Mouse (Mus musculus): Measurements from ENCODE around the gene Hipk4. TPM values are rescaled to one million over a fixed set of nuclear protein-coding genes. Genes with fewer than 3 reads are reported as not detected.
A peak's percentile ranks its signal among the peaks of the same experiment; 100 is the strongest.

Gene Hipk4
- polyA plus RNA-seq, 1 experiment from 2014 or later = 0.57 TPM

DNA sequence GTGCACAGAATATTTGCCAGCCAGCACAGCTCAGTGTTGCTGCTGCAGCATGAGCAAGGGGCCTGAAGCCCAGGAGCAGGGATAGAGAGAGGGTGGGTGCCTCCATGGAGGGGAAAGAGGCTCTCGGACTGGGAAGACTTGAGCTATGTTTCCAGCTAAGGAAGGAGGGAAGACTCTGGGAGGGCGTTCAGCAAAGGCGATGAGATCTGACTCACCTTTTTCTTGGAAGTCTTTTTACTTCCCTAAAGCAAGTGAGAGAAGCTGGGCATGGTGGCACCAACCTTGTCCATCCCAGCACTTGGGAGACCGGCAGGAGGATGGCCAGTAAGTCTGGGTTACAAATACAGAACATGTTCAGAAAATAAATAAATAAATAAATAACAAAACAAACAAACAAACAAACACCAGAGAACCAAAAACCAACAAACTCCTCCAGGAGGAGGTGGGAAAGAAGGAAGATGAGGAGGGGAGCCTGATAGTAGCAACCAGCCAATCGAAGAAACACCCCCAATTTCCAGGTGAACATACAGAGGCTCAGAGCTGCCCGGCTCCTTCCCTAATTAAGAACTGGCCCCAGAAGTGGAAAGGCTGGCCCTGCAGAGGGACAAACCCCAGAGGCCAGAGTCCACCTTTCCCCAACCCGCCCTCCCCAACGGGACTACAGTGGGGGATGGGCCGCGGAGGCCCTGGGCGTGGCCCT is 42.0 kb upstream of the Hipk4 start:
- peaks cover 12% of the 10 kb centered on the region for H3K4me1 ChIP-seq (ENCODE audit: control insufficient read depth, insufficient read depth, low read length)
- H3K27me3 ChIP-seq (ENCODE audit: control insufficient read depth, insufficient read depth, low read length) = no peaks in the 10 kb centered on the region
- H3K9ac ChIP-seq (ENCODE audit: low read depth, low read length) = peak overlapping the region; percentile 78; the same call in 1 of the 2 replicates
- peak overlapping the region; percentile 38 for H3K4me3 ChIP-seq (ENCODE audit: low read depth, low read length)
- peak overlapping the region; percentile 86 for H3K27ac ChIP-seq (ENCODE audit: low read depth, low read length)
- H3K36me3 ChIP-seq (ENCODE audit: control insufficient read depth, insufficient read depth, low read length) = peaks cover 4% of the 10 kb centered on the region; the same call in 1 of the 2 replicates
- H3K4me2 ChIP-seq = peak overlapping the region; percentile 71
- no peak for ATAC-seq (replicated peaks; ENCODE audit: insufficient number of reproducible peaks, low FRiP score, low TSS enrichment)
- H3K9me3 ChIP-seq (replicated peaks; ENCODE audit: control insufficient read depth, low read length) = no peaks in the 10 kb centered on the region
- WGBS (ENCODE audit: insufficient replicate concordance) = 9% methylated on average over 11 of the region's 11 CpGs

DNA sequence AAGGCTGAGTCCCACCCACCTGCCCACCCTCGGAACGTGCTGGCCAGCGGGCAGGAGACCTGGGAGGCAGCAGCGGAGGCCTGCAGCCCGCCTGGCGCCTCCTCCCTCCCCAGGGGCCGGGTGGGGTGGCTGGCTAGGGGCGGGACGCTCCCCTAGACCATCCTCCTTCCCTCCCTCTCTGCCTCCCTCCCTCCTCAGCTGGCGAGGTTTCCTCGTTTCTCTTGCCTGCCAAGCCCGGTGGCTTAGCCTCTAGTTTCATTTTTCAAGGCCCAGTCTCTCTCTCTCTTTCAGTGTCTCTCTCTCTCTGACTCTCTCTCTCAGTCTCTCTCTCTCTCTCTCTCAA is 41.5 kb upstream of the Hipk4 start:
- H3K27ac ChIP-seq (ENCODE audit: low read depth, low read length) = peak overlapping the region; percentile 86
- 0% methylated on average over 10 of the region's 12 CpGs for WGBS (ENCODE audit: insufficient replicate concordance)
- H3K36me3 ChIP-seq (ENCODE audit: control insufficient read depth, insufficient read depth, low read length) = peaks cover 1% of the 10 kb centered on the region; the same call in 1 of the 2 replicates
- H3K4me2 ChIP-seq = peak overlapping the region; percentile 71
- no peaks in the 10 kb centered on the region for H3K9me3 ChIP-seq (replicated peaks; ENCODE audit: control insufficient read depth, low read length)
- H3K4me3 ChIP-seq (ENCODE audit: low read depth, low read length) = peak overlapping the region; percentile 38
- H3K9ac ChIP-seq (ENCODE audit: low read depth, low read length) = peak overlapping the region; percentile 78
- peaks cover 13% of the 10 kb centered on the region for H3K4me1 ChIP-seq (ENCODE audit: control insufficient read depth, insufficient read depth, low read length)
- no peaks in the 10 kb centered on the region for H3K27me3 ChIP-seq (ENCODE audit: control insufficient read depth, insufficient read depth, low read length)
- ATAC-seq (replicated peaks; ENCODE audit: insufficient number of reproducible peaks, low FRiP score, low TSS enrichment) = peak; percentile 96

DNA sequence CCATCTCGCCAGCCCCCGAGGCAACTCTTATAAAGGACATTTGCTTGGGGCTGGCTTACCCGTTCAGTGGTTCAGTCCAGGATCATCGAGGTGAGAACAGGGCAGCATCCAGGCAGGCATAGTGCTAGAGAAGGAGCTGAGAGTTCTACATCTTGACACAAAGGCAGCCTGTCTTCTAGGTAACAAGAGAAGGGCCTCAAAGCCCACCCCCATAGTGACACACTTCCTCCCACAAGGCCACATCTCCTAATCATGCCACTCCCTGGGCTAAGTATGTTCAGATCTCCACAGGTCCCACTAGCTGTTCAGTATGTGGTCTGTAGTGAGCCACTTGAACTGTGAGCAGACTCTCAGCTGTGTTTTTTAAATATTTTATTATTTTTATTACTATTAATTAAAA is 39.2 kb upstream of the Hipk4 start:
- Histone ChIP-seq H3K4me1 (ENCODE audit: control insufficient read depth, insufficient read depth, low read length) (peaks cover 20% of the 10 kb centered on the region), H3K4me2 (no peak overlapping the region), H3K36me3 (ENCODE audit: control insufficient read depth, insufficient read depth, low read length) (no peaks in the 10 kb centered on the region), H3K4me3 (ENCODE audit: low read depth, low read length) (no peak overlapping the region), H3K27me3 (ENCODE audit: control insufficient read depth, insufficient read depth, low read length) (no peaks in the 10 kb centered on the region), H3K9me3 (replicated peaks; ENCODE audit: control insufficient read depth, low read length) (no peaks in the 10 kb centered on the region), H3K9ac (ENCODE audit: low read depth, low read length) (no peak overlapping the region), H3K27ac (ENCODE audit: low read depth, low read length) (no peak overlapping the region)
- no peak for ATAC-seq (replicated peaks; ENCODE audit: insufficient number of reproducible peaks, low FRiP score, low TSS enrichment)
- WGBS (ENCODE audit: insufficient replicate concordance) = 90% methylated on average over 4 of the region's 4 CpGs

DNA sequence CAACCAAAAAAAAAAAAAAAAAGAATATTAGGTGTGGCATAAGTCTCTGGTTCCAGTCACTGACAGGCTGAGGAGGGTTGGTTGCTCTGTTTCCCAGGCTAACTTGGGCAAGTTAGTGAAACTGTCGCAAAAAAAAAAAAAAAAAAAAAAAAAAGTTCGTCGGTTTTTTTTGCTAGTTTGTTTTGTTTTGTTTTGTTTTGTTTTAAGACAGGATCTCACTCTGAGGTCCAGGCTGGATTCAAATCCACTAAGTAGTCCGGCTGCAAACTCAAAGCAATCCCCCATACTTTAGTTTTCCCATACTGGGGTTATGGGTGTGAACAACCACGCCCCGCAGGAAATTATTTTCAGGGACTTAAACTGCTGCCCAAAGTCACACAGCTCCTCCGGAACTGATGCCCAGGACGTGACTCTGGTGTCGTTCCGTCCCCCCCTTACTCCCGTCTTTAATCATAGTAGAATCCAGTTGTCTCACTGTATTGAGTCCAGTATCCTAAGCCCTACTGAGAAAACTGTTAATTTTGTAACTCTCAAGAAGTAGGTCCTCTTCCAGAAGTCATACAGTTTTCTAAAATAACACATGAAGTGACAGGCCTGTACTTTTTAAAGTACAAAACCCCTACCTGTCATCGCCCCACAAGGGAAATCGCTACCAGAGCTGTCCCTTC is 36.8 kb upstream of the Hipk4 start:
- no peaks in the 10 kb centered on the region for H3K27me3 ChIP-seq (ENCODE audit: control insufficient read depth, insufficient read depth, low read length)
- no peak for ATAC-seq (replicated peaks; ENCODE audit: insufficient number of reproducible peaks, low FRiP score, low TSS enrichment)
- peak overlapping the region; percentile 85 for H3K9ac ChIP-seq (ENCODE audit: low read depth, low read length)
- peak overlapping the region; percentile 87 for H3K4me3 ChIP-seq (ENCODE audit: low read depth, low read length)
- no peaks in the 10 kb centered on the region for H3K9me3 ChIP-seq (replicated peaks; ENCODE audit: control insufficient read depth, low read length)
- H3K36me3 ChIP-seq (ENCODE audit: control insufficient read depth, insufficient read depth, low read length) = 0 out of 2 replicates have a peak, but pooled peaks cover 5% of the 10 kb centered on the region
- H3K4me2 ChIP-seq = peak overlapping the region; percentile 83
- 6% methylated on average over 13 of the region's 13 CpGs for WGBS (ENCODE audit: insufficient replicate concordance)
- peaks cover 27% of the 10 kb centered on the region for H3K4me1 ChIP-seq (ENCODE audit: control insufficient read depth, insufficient read depth, low read length)
- peak overlapping the region; percentile 99 for H3K27ac ChIP-seq (ENCODE audit: low read depth, low read length)

DNA sequence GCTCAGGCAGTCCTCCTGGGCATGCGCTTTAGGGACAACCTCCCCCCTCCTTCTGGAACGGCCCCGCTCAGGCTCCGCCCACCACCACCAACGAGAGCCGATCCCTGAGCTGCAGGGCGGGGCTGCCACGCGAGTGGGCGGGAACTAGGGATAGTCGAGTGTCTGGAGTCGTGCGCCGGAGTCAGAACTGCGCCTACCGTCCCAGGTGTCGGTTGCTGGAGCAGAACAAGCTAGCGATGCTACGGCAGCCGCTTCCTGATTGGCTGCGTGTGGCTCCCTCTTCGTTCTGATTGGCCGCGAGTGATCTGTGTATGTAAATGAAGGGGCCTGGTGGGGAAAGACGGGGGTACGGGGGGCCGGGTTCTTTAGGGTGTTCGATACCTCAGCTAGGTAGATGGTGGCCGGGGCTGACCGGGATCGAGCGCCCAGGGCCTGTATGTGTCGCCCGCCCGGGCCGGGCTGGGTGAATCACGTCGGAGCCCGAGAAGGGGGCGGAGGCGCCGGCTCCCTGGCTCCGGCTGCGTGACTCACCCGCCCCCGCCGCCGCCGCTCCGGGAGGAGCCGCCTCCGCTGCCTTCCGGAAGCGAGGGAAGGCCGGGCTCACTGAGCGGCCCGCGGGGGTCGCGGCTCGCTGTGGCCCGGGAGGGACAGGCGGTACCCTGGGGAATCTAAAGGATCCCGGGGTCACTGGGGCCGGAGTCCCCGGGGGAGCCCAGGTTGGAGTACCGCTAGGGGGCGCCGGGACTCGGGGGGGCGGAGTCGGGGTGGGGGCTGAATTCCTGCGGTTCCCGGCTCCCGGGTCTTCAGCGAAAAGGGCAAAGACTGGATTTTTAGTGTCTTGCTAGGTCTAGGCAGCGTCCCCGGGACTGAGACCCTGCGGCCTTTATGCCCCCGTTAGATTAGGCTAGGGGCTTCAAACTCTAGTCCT is 36.0 kb upstream of the Hipk4 start, which contains the start of gene Sertad1:
TSS of gene Sertad1 (plus strand) at position 141 of the 928 bp plus-strand sequence.
- Histone ChIP-seq H3K36me3 (ENCODE audit: control insufficient read depth, insufficient read depth, low read length) (0 out of 2 replicates have a peak, but pooled peaks cover 5% of the 10 kb centered on the region), H3K4me2 (peak within 1 kb of the TSS; percentile 83), H3K9ac (ENCODE audit: low read depth, low read length) (peak within 1 kb of the TSS; percentile 85), H3K4me1 (ENCODE audit: control insufficient read depth, insufficient read depth, low read length) (peaks cover 32% of the 10 kb centered on the region), H3K27me3 (ENCODE audit: control insufficient read depth, insufficient read depth, low read length) (no peaks in the 10 kb centered on the region), H3K4me3 (ENCODE audit: low read depth, low read length) (peak within 1 kb of the TSS; percentile 87), H3K9me3 (replicated peaks; ENCODE audit: control insufficient read depth, low read length) (no peaks in the 10 kb centered on the region), H3K27ac (ENCODE audit: low read depth, low read length) (peak within 1 kb of the TSS; percentile 99)
- ATAC-seq (replicated peaks; ENCODE audit: insufficient number of reproducible peaks, low FRiP score, low TSS enrichment) = peak; percentile 87
- WGBS (ENCODE audit: insufficient replicate concordance) = under 1% methylated on average over 78 of the region's 80 CpGs

DNA sequence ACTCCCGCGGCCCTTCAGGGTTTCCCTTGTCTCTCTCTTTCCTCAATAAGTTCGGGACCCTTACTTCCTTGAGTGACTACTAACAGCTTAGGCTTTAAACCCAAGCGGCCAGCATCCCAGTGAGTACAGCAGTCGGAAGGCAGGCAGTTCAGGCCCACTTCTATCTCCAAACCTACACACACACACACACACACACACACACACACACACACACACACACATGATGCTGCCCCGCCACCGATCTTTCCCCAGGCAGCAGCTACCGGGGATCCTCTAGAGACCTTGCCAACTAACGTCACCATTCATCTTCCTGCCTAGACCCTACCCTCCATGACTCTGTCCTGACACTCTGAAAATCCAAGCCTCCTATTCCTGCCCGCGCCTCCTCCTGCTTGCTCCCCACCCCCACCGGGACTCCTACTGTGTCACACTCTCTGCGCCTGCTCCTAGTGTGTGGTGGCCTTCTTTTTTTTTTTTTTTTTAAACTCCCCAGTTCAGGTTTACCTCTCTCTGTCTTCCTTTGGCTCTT is 35.3 kb upstream of the Hipk4 start:
- peak overlapping the region; percentile 87 for H3K4me3 ChIP-seq (ENCODE audit: low read depth, low read length)
- H3K27me3 ChIP-seq (ENCODE audit: control insufficient read depth, insufficient read depth, low read length) = no peaks in the 10 kb centered on the region
- peak overlapping the region; percentile 83 for H3K4me2 ChIP-seq
- H3K9ac ChIP-seq (ENCODE audit: low read depth, low read length) = peak overlapping the region; percentile 85
- H3K36me3 ChIP-seq (ENCODE audit: control insufficient read depth, insufficient read depth, low read length) = 0 out of 2 replicates have a peak, but pooled peaks cover 5% of the 10 kb centered on the region
- peaks cover 32% of the 10 kb centered on the region for H3K4me1 ChIP-seq (ENCODE audit: control insufficient read depth, insufficient read depth, low read length)
- H3K9me3 ChIP-seq (replicated peaks; ENCODE audit: control insufficient read depth, low read length) = no peaks in the 10 kb centered on the region
- peak overlapping the region; percentile 99 for H3K27ac ChIP-seq (ENCODE audit: low read depth, low read length)
- 1% methylated on average over 13 of the region's 13 CpGs for WGBS (ENCODE audit: insufficient replicate concordance)
- ATAC-seq (replicated peaks; ENCODE audit: insufficient number of reproducible peaks, low FRiP score, low TSS enrichment) = no peak

DNA sequence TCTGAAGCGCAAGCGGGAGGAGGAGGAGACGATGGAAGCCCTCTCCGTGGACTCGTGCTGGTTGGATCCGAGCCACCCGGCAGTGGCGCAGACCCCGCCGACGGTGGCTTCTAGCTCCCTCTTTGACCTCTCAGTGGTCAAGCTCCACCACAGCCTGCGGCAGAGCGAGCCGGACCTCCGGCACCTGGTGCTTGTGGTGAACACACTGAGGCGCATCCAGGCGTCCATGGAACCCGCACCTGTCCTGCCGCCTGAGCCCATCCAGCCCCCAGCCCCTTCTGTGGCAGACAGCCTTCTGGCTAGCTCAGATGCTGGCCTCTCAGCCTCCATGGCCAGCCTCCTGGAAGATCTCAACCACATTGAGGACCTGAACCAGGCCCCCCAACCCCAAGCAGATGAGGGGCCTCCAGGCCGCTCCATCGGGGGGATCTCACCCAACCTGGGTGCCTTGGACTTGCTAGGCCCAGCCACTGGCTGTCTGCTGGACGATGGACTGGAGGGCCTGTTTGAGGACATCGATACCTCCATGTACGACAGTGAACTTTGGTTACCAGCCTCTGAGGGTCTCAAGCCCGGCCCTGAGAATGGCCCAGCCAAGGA is 33.7 kb upstream of the Hipk4 start:
- no peak for ATAC-seq (replicated peaks; ENCODE audit: insufficient number of reproducible peaks, low FRiP score, low TSS enrichment)
- no peaks in the 10 kb centered on the region for H3K27me3 ChIP-seq (ENCODE audit: control insufficient read depth, insufficient read depth, low read length)
- 0 out of 2 replicates have a peak overlapping the region, but pooled peaks have one; percentile 91 for H3K27ac ChIP-seq (ENCODE audit: low read depth, low read length)
- 91% methylated on average over 25 of the region's 25 CpGs for WGBS (ENCODE audit: insufficient replicate concordance)
- no peaks in the 10 kb centered on the region for H3K9me3 ChIP-seq (replicated peaks; ENCODE audit: control insufficient read depth, low read length)
- H3K4me3 ChIP-seq (ENCODE audit: low read depth, low read length) = no peak overlapping the region
- peaks cover 34% of the 10 kb centered on the region for H3K4me1 ChIP-seq (ENCODE audit: control insufficient read depth, insufficient read depth, low read length)
- peak overlapping the region; percentile 6; the same call in 1 of the 2 replicates for H3K9ac ChIP-seq (ENCODE audit: low read depth, low read length)
- H3K36me3 ChIP-seq (ENCODE audit: control insufficient read depth, insufficient read depth, low read length) = 0 out of 2 replicates have a peak, but pooled peaks cover 5% of the 10 kb centered on the region
- peak overlapping the region; percentile 63 for H3K4me2 ChIP-seq

DNA sequence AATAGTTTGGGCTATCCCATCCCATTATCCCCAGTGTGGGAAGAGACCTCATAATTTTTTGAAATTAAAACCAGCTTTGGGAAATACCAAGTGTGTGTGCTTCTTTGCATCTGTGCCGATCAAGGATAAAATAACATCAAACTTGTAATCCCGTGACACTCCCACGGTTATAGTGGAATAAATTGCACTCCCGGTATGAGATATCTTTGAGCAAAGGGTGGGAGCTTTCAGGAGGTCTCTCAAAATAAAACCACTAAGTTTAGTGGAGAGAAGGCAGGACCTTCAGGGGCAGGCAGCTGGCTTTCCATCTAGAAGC is 32.9 kb upstream of the Hipk4 start:
- H3K4me2 ChIP-seq = peak overlapping the region; percentile 63
- H3K27ac ChIP-seq (ENCODE audit: low read depth, low read length) = peak overlapping the region; percentile 91
- 26% methylated on average over 4 of the region's 4 CpGs for WGBS (ENCODE audit: insufficient replicate concordance)
- no peak for ATAC-seq (replicated peaks; ENCODE audit: insufficient number of reproducible peaks, low FRiP score, low TSS enrichment)
- 0 out of 2 replicates have a peak, but pooled peaks cover 5% of the 10 kb centered on the region for H3K36me3 ChIP-seq (ENCODE audit: control insufficient read depth, insufficient read depth, low read length)
- H3K9me3 ChIP-seq (replicated peaks; ENCODE audit: control insufficient read depth, low read length) = no peaks in the 10 kb centered on the region
- no peaks in the 10 kb centered on the region for H3K27me3 ChIP-seq (ENCODE audit: control insufficient read depth, insufficient read depth, low read length)
- H3K4me3 ChIP-seq (ENCODE audit: low read depth, low read length) = peak overlapping the region; percentile 36
- peaks cover 34% of the 10 kb centered on the region for H3K4me1 ChIP-seq (ENCODE audit: control insufficient read depth, insufficient read depth, low read length)
- H3K9ac ChIP-seq (ENCODE audit: low read depth, low read length) = peak overlapping the region; percentile 66
